Mouse (Mus musculus): Measurements from ENCODE around the gene Tubb4b. TPM values are rescaled to one million over a fixed set of nuclear protein-coding genes. Genes with fewer than 3 reads are reported as not detected.

Gene Tubb4b
- total RNA-seq, 2 experiments from 2014 or later, result 291 to 431 TPM

- intact Hi-C loops (cut with DNase I; ENCODE audit: low total_unique reads), result loop anchor here (10.0 kb wide), 1 partner anchor 48 kb away; the partner anchor contains the start of genes AL732309.1, Cysrt1 and Rnf208
- DNase-seq, result peak; percentile 71
These were observed 28.1 kb downstream of the Tubb4b start, which contains the start of gene Tor4a for GRCm38 (mm10) chr2:25196172-25196954. Gene Tor4a, minus strand, starts transcription at chr2:25196886.

GRCm38 (mm10) chr2:25195211-25196156 lies 29.0 kb downstream of the Tubb4b start:
- intact Hi-C loops (cut with DNase I; ENCODE audit: low total_unique reads), result loop anchor here (10.0 kb wide), 1 partner anchor 49 kb away; the partner anchor contains the start of genes AL732309.1, Cysrt1 and Rnf208
- no peak for DNase-seq

GRCm38 (mm10) chr2:25194486-25195171 lies 29.9 kb downstream of the Tubb4b start:
- intact Hi-C loops (cut with DNase I; ENCODE audit: low total_unique reads), result loop anchor here (10.0 kb wide), 1 partner anchor 50 kb away; the partner anchor contains the start of genes AL732309.1, Cysrt1 and Rnf208
- no peak for DNase-seq

GRCm38 (mm10) chr2:25194006-25194405 lies 30.5 kb downstream of the Tubb4b start:
- DNase-seq, result no peak
- intact Hi-C loops (cut with DNase I; ENCODE audit: low total_unique reads), result loop anchor here (10.0 kb wide), 1 partner anchor 51 kb away; the partner anchor contains the start of genes AL732309.1, Cysrt1 and Rnf208

- intact Hi-C loops (cut with DNase I; ENCODE audit: low total_unique reads), result loop anchor here (10.0 kb wide), 1 partner anchor 51 kb away; the partner anchor contains the start of genes AL732309.1, Cysrt1 and Rnf208
- peak; percentile 80 for DNase-seq
These were observed 31.2 kb downstream of the Tubb4b start for GRCm38 (mm10) chr2:25193330-25193770.

GRCm38 (mm10) chr2:25187841-25188240 lies 36.7 kb downstream of the Tubb4b start:
- DNase-seq, result no peak

GRCm38 (mm10) chr2:25186575-25186930 lies 37.9 kb downstream of the Tubb4b start:
- intact Hi-C loops (cut with DNase I; ENCODE audit: low total_unique reads), result no loop called here
- DNase-seq, result no peak

More at GRCm38 (mm10) chr2:25187841-25188240, 36.7 kb downstream of the Tubb4b start:
- intact Hi-C loops (cut with DNase I; ENCODE audit: low total_unique reads), result no loop called here

GRCm38 (mm10) chr2:25185625-25186574 lies 38.6 kb downstream of the Tubb4b start:
- peak; percentile 52 for DNase-seq
- intact Hi-C loops (cut with DNase I; ENCODE audit: low total_unique reads), result no loop called here

- intact Hi-C loops (cut with DNase I; ENCODE audit: low total_unique reads), result no loop called here
- no peak for DNase-seq
These were observed 40.0 kb downstream of the Tubb4b start for GRCm38 (mm10) chr2:25184496-25184895.

- intact Hi-C loops (cut with DNase I; ENCODE audit: low total_unique reads), result no loop called here
- DNase-seq, result no peak
These were observed 41.2 kb downstream of the Tubb4b start for GRCm38 (mm10) chr2:25183336-25183735.

- DNase-seq, result no peak
- intact Hi-C loops (cut with DNase I; ENCODE audit: low total_unique reads), result no loop called here
These were observed 41.8 kb downstream of the Tubb4b start for GRCm38 (mm10) chr2:25182664-25183063.

- no peak for DNase-seq
- intact Hi-C loops (cut with DNase I; ENCODE audit: low total_unique reads), result no loop called here
These were observed 42.6 kb downstream of the Tubb4b start for GRCm38 (mm10) chr2:25181891-25182397.

- intact Hi-C loops (cut with DNase I; ENCODE audit: low total_unique reads), result no loop called here
- DNase-seq, result no peak
These were observed 43.3 kb downstream of the Tubb4b start for GRCm38 (mm10) chr2:25180973-25181890.

- intact Hi-C loops (cut with DNase I; ENCODE audit: low total_unique reads), result no loop called here
- peak; percentile 92 for DNase-seq
These were observed 44.0 kb downstream of the Tubb4b start, which contains the start of gene Nrarp for GRCm38 (mm10) chr2:25180478-25180903. Gene Nrarp, plus strand, starts transcription at chr2:25180758.

- intact Hi-C loops (cut with DNase I; ENCODE audit: low total_unique reads), result loop anchor here (5.0 kb wide), 1 partner anchor 52 kb away; no protein-coding TSS in a partner anchor
- no peak for DNase-seq
These were observed 44.8 kb downstream of the Tubb4b start for GRCm38 (mm10) chr2:25179566-25180217.
